ENCODE assay signal across 8 mouse cellular contexts in genomic region chr10:79704970-79705360, GRCm38 (mm10). TPM values are rescaled to one million over a fixed set of nuclear protein-coding genes. Genes with fewer than 3 reads are reported as not detected.
DNase-seq lines count a peak whose midpoint lies in the region; ATAC-seq lines count a peak whose summit lies in the region.

No protein-coding gene starts in this region.

- peak overlapping the region; percentile 87; the same call in 1 of the 2 replicates for H3K27ac ChIP-seq in kidney, embryonic 15.5 days
- H3K27ac ChIP-seq in embryonic facial prominence, embryonic 11.5 days (replicated peaks; ENCODE audit: low read depth, low read length) = no peak overlapping the region
- peak overlapping the region; percentile 87 for H3K27ac ChIP-seq in hindbrain, embryonic 15.5 days (replicated peaks)
- no peak overlapping the region; the same call in 1 of the 2 replicates for H3K27ac ChIP-seq in midbrain, embryonic 14.5 days (replicated peaks; ENCODE audit: low read depth, low read length)

- no peaks in the 10 kb centered on the region for H3K27me3 ChIP-seq in kidney, embryonic 15.5 days
- H3K27me3 ChIP-seq in embryonic facial prominence, embryonic 11.5 days (ENCODE audit: control insufficient read depth, insufficient read depth, low read length) = no peaks in the 10 kb centered on the region
- no peaks in the 10 kb centered on the region for H3K27me3 ChIP-seq in hindbrain, embryonic 15.5 days
- no peaks in the 10 kb centered on the region for H3K27me3 ChIP-seq in midbrain, embryonic 14.5 days (ENCODE audit: control insufficient read depth, insufficient read depth, low read length)

- H3K9me3 ChIP-seq in kidney, embryonic 15.5 days (replicated peaks) = no peaks in the 10 kb centered on the region
- H3K9me3 ChIP-seq in embryonic facial prominence, embryonic 11.5 days (replicated peaks; ENCODE audit: control insufficient read depth, low read length) = no peaks in the 10 kb centered on the region
- H3K9me3 ChIP-seq in hindbrain, embryonic 15.5 days = no peaks in the 10 kb centered on the region
- no peaks in the 10 kb centered on the region for H3K9me3 ChIP-seq in midbrain, embryonic 14.5 days (ENCODE audit: control insufficient read depth, low read length)

- H3K4me2 ChIP-seq in kidney, embryonic 15.5 days = peak overlapping the region; percentile 86
- peak overlapping the region; percentile 93 for H3K4me2 ChIP-seq in embryonic facial prominence, embryonic 11.5 days (ENCODE audit: low read depth, low read length)
- peak overlapping the region; percentile 95 for H3K4me2 ChIP-seq in hindbrain, embryonic 15.5 days
- H3K4me2 ChIP-seq in midbrain, embryonic 14.5 days (ENCODE audit: low read length) = peak overlapping the region; percentile 88

- 4% methylated on average over 10 of the region's 10 CpGs for WGBS in kidney, embryonic 15.5 days
- WGBS in embryonic facial prominence, embryonic 11.5 days = 5% methylated on average over 10 of the region's 10 CpGs
- WGBS in hindbrain, embryonic 15.5 days = 6% methylated on average over 10 of the region's 10 CpGs
- 6% methylated on average over 10 of the region's 10 CpGs for WGBS in midbrain, embryonic 14.5 days

- ATAC-seq in kidney, embryonic 15.5 days (replicated peaks; ENCODE audit: low FRiP score) = no peak
- ATAC-seq in embryonic facial prominence, embryonic 11.5 days (replicated peaks; ENCODE audit: insufficient number of reproducible peaks, low FRiP score, low TSS enrichment, low read depth) = no peak; the same call in 1 of the 2 replicates
- ATAC-seq in hindbrain, embryonic 15.5 days (ENCODE audit: low FRiP score, low read depth) = no peak; the same call in 1 of the 2 replicates
- ATAC-seq in midbrain, embryonic 14.5 days (ENCODE audit: low FRiP score, low TSS enrichment) = no peak

- H3K9ac ChIP-seq in kidney, embryonic 15.5 days = peak overlapping the region; percentile 91
- H3K9ac ChIP-seq in embryonic facial prominence, embryonic 11.5 days (replicated peaks; ENCODE audit: low read length) = peak overlapping the region; percentile 87
- peak overlapping the region; percentile 93 for H3K9ac ChIP-seq in hindbrain, embryonic 15.5 days
- peak overlapping the region; percentile 85 for H3K9ac ChIP-seq in midbrain, embryonic 14.5 days (replicated peaks; ENCODE audit: low read length)

- no peak for DNase-seq in kidney, postnatal 10 days
- DNase-seq in embryonic facial prominence, embryonic 11.5 days (ENCODE audit: low spot score) = no peak
- DNase-seq in midbrain, embryonic 14.5 days = no peak
- no peak for DNase-seq in adrenal gland, adult 8-10 months
- no peak for DNase-seq in right cerebral cortex, postnatal 25 days
- DNase-seq in layer of hippocampus, postnatal 14 days (ENCODE audit: low spot score in 2 of 2) = no peak

- H3K36me3 ChIP-seq in kidney, embryonic 15.5 days = peaks cover 35% of the 10 kb centered on the region
- peaks cover 8% of the 10 kb centered on the region for H3K36me3 ChIP-seq in embryonic facial prominence, embryonic 11.5 days (replicated peaks; ENCODE audit: control insufficient read depth, insufficient read depth, low read depth, low read length)
- peaks cover 5% of the 10 kb centered on the region; the same call in 1 of the 2 replicates for H3K36me3 ChIP-seq in hindbrain, embryonic 15.5 days
- peaks cover 15% of the 10 kb centered on the region for H3K36me3 ChIP-seq in midbrain, embryonic 14.5 days (ENCODE audit: control insufficient read depth, insufficient read depth, low read length)

- peaks cover 51% of the 10 kb centered on the region for H3K4me1 ChIP-seq in kidney, embryonic 15.5 days
- peaks cover 13% of the 10 kb centered on the region for H3K4me1 ChIP-seq in embryonic facial prominence, embryonic 11.5 days (ENCODE audit: control insufficient read depth, insufficient read depth, low read length)
- peaks cover 33% of the 10 kb centered on the region for H3K4me1 ChIP-seq in hindbrain, embryonic 15.5 days (replicated peaks)
- peaks cover 26% of the 10 kb centered on the region for H3K4me1 ChIP-seq in midbrain, embryonic 14.5 days (ENCODE audit: control insufficient read depth, insufficient read depth, low read length)

- peak overlapping the region; percentile 82 for H3K4me3 ChIP-seq in kidney, embryonic 15.5 days (replicated peaks)
- peak overlapping the region; percentile 73 for H3K4me3 ChIP-seq in embryonic facial prominence, embryonic 11.5 days (ENCODE audit: low read depth, low read length)
- H3K4me3 ChIP-seq in hindbrain, embryonic 15.5 days = peak overlapping the region; percentile 85
- peak overlapping the region; percentile 74 for H3K4me3 ChIP-seq in midbrain, embryonic 14.5 days (replicated peaks; ENCODE audit: low read depth, low read length)

RNA-seq across cellular contexts. Expression of gene Bsg, which starts 0.7 kb away (rescaled TPM):
- 913 and 925 TPM in 2 replicates for polyA plus RNA-seq in kidney, embryonic 15.5 days (2015; fragmentation: Nextera tagmentation; extraction: Ambion mirVana)
- polyA plus RNA-seq in embryonic facial prominence, embryonic 11.5 days (2014; fragmentation: Nextera tagmentation; extraction: Ambion mirVana) = 630 and 667 TPM in 2 replicates
- polyA plus RNA-seq in hindbrain, embryonic 15.5 days (2015; fragmentation: Nextera tagmentation; extraction: Ambion mirVana) = 985 and 993 TPM in 2 replicates
- polyA plus RNA-seq in midbrain, embryonic 14.5 days (2014; fragmentation: Nextera tagmentation; extraction: Ambion mirVana) = 680 and 689 TPM in 2 replicates
- 100 to 1,000 TPM; 578 to 598 (median 581) TPM for total RNA-seq in adrenal gland, adult 8-10 months (2022)
- total RNA-seq in layer of hippocampus, postnatal 14 days (2021) = 100 to 1,000 TPM; 695 to 807 TPM

RNA-seq across cellular contexts. Expression of gene Hcn2, which starts 11.5 kb away (rescaled TPM):
- polyA plus RNA-seq in kidney, embryonic 15.5 days (2015; fragmentation: Nextera tagmentation; extraction: Ambion mirVana) = 0.05 and 0.19 TPM in 2 replicates
- 0.14 and 0.21 TPM in 2 replicates for polyA plus RNA-seq in embryonic facial prominence, embryonic 11.5 days (2014; fragmentation: Nextera tagmentation; extraction: Ambion mirVana)
- 2.6 and 2.8 TPM in 2 replicates for polyA plus RNA-seq in hindbrain, embryonic 15.5 days (2015; fragmentation: Nextera tagmentation; extraction: Ambion mirVana)
- 0.89 and 1.9 TPM in 2 replicates for polyA plus RNA-seq in midbrain, embryonic 14.5 days (2014; fragmentation: Nextera tagmentation; extraction: Ambion mirVana)
- total RNA-seq in adrenal gland, adult 8-10 months (2022) = 10 to 100 TPM in 2 of 4 experiments, 1 to 10 TPM in 2; 8.1 to 10.9 (median 10.3) TPM
- total RNA-seq in layer of hippocampus, postnatal 14 days (2021) = 10 to 100 TPM; 89.2 to 96.6 TPM

RNA-seq across cellular contexts. Expression of gene Gzmm, which starts 16.1 kb away (rescaled TPM):
- 0.50 and 0.95 TPM in 2 replicates for polyA plus RNA-seq in kidney, embryonic 15.5 days (2015; fragmentation: Nextera tagmentation; extraction: Ambion mirVana)
- 0.77 TPM in 1 of 2 replicates, not detected in the other for polyA plus RNA-seq in embryonic facial prominence, embryonic 11.5 days (2014; fragmentation: Nextera tagmentation; extraction: Ambion mirVana)
- polyA plus RNA-seq in hindbrain, embryonic 15.5 days (2015; fragmentation: Nextera tagmentation; extraction: Ambion mirVana) = 1.3 and 1.4 TPM in 2 replicates
- 1.1 and 1.5 TPM in 2 replicates for polyA plus RNA-seq in midbrain, embryonic 14.5 days (2014; fragmentation: Nextera tagmentation; extraction: Ambion mirVana)
- 1 to 10 TPM; 1.2 to 2.2 (median 1.7) TPM for total RNA-seq in adrenal gland, adult 8-10 months (2022)
- total RNA-seq in layer of hippocampus, postnatal 14 days (2021) = 1 to 10 TPM; 1.7 to 1.9 TPM

RNA-seq across cellular contexts. Expression of gene Cdc34, which starts 23.0 kb away (rescaled TPM):
- polyA plus RNA-seq in kidney, embryonic 15.5 days (2015; fragmentation: Nextera tagmentation; extraction: Ambion mirVana) = 88.4 and 100 TPM in 2 replicates
- 150 and 157 TPM in 2 replicates for polyA plus RNA-seq in embryonic facial prominence, embryonic 11.5 days (2014; fragmentation: Nextera tagmentation; extraction: Ambion mirVana)
- polyA plus RNA-seq in hindbrain, embryonic 15.5 days (2015; fragmentation: Nextera tagmentation; extraction: Ambion mirVana) = 82.4 and 91.7 TPM in 2 replicates
- 80.4 and 94.9 TPM in 2 replicates for polyA plus RNA-seq in midbrain, embryonic 14.5 days (2014; fragmentation: Nextera tagmentation; extraction: Ambion mirVana)
- 10 to 100 TPM; 50.9 to 77.7 (median 69.2) TPM for total RNA-seq in adrenal gland, adult 8-10 months (2022)
- 10 to 100 TPM; 60.9 to 68.5 TPM for total RNA-seq in layer of hippocampus, postnatal 14 days (2021)

RNA-seq across cellular contexts. Expression of gene Tpgs1, which starts 35.8 kb away (rescaled TPM):
- 71.2 and 81.4 TPM in 2 replicates for polyA plus RNA-seq in kidney, embryonic 15.5 days (2015; fragmentation: Nextera tagmentation; extraction: Ambion mirVana)
- polyA plus RNA-seq in embryonic facial prominence, embryonic 11.5 days (2014; fragmentation: Nextera tagmentation; extraction: Ambion mirVana) = 65.6 and 67.3 TPM in 2 replicates
- polyA plus RNA-seq in hindbrain, embryonic 15.5 days (2015; fragmentation: Nextera tagmentation; extraction: Ambion mirVana) = 102 and 107 TPM in 2 replicates
- polyA plus RNA-seq in midbrain, embryonic 14.5 days (2014; fragmentation: Nextera tagmentation; extraction: Ambion mirVana) = 94.4 and 110 TPM in 2 replicates
- total RNA-seq in adrenal gland, adult 8-10 months (2022) = 10 to 100 TPM; 37.8 to 41.6 (median 39.3) TPM
- total RNA-seq in layer of hippocampus, postnatal 14 days (2021) = 10 to 100 TPM; 72.3 to 73.2 TPM

Comparison
In these comparisons a context has a peak if more than half of its experiments do, and no peak if none do; other contexts are left out.
1. H3K27ac ChIP-seq: peak in kidney, embryonic 15.5 days (single experiment) and hindbrain, embryonic 15.5 days (single experiment); none in embryonic facial prominence, embryonic 11.5 days (single experiment) and midbrain, embryonic 14.5 days (single experiment).
2. Peak in every context shown above with its lines, with median percentiles within 50 percentile points of each other: H3K4me2 ChIP-seq, H3K4me3 ChIP-seq and H3K9ac ChIP-seq.